Mouse (Mus musculus) retina, embryonic 14.5 days (tissue): ENCODE results near the gene Hspb7.

Experiments
- DNase-seq: peaks from one replicate; pipeline ENCODE4 v3.0.0-alpha.2; 2015; ENCODE audit warnings: low spot score

The Hspb7 gene

DNA sequence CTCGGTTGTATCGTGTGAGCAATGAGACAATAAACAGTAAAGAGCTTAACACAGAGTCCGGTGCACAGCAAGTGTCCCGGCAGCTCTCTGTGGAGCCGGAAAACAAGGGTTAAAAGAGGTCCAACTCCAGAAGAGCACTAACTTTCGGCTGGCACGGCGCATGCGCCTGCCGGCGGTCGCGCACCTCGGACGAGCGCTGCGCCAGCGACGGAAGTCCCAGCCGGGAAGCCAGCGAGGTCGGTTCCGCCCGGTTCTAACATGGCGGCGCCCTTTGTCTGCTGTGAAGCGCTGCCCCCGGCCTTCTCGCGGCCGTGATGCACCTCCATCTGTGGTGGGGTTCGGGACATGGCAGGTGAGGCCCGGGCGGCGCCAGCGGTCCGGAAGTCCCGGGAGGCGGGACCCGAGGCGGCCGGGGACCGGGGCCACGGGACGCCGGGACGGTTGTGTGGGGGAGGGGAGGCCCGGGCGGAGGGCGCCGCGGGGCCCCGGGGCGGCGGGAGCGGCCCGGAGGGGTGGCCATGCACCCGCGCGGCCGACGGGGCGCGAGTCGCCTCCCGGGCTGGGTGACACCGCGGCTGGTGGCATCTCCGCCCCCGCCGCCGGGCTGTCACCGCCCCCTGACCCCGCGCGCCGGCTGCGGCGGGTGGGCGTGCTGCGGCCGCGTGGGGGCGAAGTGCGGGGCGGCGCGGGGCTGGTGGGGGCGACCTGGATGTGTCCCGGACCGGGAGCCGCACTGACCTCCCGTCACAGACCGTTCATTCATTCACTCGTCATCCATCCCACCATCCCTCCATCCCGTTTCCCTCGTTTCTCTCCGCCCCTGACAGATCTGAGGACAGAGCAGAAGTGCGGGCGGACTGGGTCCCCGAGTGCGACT lies 24.1 kb downstream of the Hspb7 start, which contains the start of gene Zbtb17:
Zbtb17 (plus strand) TSS at position 204 of the 877 bp plus-strand sequence.
- peak; percentile 96 for DNase-seq

GRCm38 (mm10) chr4:141445328-141445720 lies 24.7 kb downstream of the Hspb7 start:
- DNase-seq, result no peak

DNA sequence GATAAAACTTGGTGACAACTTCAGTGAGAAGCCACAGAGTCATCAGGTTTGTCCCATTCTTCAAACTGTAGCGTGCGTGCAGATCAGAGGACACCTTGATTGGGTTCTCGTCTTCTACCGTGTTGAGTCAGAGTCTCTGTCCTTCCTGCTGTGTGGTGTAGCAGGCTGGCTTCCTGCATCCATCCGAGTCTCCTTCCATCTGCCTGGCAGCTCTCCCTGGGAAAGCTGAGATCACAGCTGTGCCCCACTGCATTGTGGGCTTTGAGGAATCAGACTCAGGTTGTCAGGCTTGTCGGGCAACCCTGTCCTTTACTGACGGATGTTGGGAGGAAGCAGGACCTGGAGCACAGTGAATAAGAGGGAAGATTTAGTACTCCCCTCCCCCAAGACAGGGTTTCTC lies 25.6 kb downstream of the Hspb7 start:
- DNase-seq, result no peak

DNA sequence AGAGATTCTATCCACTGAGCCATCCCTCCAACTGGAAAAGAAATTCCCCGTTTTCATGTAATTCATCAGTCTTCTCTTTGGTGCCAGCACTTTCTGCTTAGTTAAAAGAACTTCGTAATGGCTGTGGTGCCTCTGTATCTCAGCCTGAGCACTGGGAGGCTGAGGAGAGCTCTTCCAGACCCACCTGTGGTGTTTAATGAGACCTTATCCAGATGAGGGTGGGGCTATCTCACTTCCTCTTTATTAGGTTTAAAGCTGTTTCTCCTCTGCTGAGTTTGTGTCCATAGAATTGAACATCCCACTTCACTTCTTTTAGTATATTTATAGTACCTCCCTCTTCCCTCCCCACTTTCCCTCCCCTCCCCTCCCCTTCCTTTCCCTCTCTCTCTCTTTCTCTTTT lies 30.7 kb downstream of the Hspb7 start:
- DNase-seq, result no peak

DNA sequence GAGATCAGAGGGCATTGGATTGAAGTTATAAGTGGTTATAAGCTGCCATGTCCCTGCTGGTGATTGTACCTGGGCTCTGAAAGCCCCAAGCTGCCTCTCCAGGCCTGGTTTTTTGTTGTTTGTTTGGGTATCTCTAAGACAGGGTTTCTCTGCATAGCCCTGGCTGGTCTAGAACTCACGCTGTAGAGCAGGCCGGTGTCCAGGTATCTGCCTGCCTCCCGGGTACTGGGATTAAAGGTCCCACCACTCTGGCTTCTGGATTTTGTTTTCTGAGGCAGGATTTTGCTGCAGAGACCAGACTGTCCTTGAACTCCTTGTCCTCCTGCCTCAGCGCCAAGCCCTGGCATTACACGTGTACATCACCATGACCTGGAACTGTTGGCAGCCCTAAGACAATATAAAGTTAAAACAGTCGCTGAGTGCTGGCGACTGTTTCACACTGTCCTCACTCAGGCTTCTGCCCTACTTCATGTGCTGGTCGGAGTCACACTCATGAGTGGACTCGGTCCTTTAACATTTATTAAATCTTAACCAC lies 31.4 kb downstream of the Hspb7 start:
- DNase-seq, result no peak

- no peak for DNase-seq
Measured at GRCm38 (mm10) chr4:141454581-141455350, 34.2 kb downstream of the Hspb7 start.

DNA sequence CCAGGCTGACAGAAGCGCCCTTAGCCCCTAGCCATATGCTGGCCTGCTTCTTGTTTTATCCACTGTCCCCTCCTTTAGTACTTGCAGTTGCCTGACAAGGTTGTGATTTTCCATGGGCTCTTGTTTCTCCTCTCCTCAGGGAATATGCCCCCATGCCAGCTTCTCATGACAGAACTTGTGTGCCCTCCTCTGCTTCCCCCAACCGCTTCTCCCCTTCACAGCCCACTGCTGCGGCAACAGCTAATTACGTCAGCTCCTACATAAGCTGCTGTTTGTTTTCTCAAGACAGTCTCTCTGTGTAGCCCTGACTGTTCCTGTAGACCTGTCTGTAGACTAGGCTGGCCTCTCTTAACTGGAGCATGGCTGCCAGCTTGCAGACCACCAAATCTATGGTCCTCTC lies 34.9 kb downstream of the Hspb7 start:
- no peak for DNase-seq

DNA sequence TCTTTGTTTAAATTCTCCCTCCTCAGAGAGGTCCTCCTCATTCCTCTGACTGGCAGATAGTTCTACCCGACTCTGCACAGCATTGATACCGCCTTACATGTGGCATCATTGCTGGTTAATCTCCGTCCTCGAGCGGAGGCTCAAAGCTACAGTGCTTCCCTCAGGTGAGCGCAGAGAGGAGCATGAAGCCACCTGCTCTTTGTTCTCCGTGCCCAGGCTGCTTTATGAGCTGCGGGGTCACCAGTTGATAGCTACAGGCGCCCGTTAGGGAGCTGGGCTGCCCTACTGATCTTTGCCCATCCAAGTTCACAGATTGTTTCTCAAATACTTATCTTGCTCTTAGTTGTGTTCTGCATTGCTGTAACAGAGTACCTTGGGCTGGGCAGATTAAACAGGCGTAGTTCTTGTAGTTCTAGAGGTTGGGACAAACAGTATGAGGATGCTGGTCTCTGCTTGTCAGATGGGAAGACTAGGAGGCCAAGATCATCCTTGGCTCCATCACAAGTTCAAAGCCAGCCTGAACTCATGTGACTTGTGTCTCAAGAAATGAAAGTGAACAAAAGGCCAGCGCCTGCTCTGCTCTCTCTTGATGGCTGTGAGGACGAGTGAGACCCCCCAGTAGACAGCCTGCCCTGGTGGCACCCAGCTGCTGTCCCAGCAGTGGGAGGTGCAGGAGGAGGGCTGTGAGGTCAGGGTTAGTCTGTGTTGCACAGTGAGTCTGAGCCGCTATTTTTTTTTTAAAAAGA lies 35.8 kb downstream of the Hspb7 start:
- DNase-seq, result no peak

GRCm38 (mm10) chr4:141458236-141458635 lies 37.7 kb downstream of the Hspb7 start:
- DNase-seq, result peak; percentile 45

DNA sequence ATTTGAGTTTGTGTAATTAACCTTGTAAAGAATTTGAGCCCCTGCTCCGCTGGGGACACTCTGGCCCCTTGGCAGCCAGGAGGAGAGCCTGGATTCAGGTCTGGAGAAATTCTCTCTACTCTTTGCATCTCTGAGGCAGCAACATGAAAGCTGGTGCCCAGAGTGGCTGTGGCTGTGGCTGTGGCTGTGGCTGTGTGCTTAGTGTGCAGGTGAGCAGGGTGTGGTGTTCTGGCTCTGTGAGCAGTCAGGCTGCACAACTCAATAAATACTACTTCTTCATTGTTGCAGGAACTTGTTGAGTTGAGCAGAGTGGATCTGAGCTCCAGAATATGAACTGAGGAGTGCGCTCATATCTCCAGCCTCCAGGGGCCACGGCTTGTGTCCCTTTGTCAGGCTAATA lies 38.3 kb downstream of the Hspb7 start:
- peak; percentile 45 for DNase-seq

GRCm38 (mm10) chr4:141459766-141460165 lies 39.2 kb downstream of the Hspb7 start:
- DNase-seq, result no peak

- DNase-seq, result no peak
Measured at GRCm38 (mm10) chr4:141460481-141460880, 39.9 kb downstream of the Hspb7 start.

DNA sequence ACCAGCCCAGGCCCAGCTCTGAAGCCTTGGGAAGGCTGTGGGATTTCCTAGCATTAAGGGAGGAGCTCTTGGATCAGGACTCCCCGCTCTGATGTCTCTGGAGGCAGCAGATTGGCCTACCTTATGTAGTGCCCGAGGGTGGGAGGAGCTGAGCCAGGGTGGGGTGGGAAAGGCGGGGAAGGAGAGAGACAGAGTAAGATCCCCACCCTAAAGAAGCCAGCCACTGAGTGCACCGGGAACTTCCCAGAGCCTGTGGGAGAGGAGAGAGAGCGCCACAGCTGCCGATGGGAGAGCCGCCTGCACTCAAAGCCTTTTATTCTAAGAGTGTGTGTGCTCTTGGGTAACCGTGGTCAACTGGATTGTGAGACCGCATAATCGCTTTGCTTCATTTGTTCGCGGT lies 40.5 kb downstream of the Hspb7 start:
- no peak for DNase-seq

GRCm38 (mm10) chr4:141461576-141461975 lies 41.0 kb downstream of the Hspb7 start:
- no peak for DNase-seq

- no peak for DNase-seq
Measured at GRCm38 (mm10) chr4:141463472-141463871, 42.9 kb downstream of the Hspb7 start.

- DNase-seq, result no peak
Measured at GRCm38 (mm10) chr4:141464722-141465121, 44.1 kb downstream of the Hspb7 start.

- DNase-seq, result peak; percentile 66
Measured at GRCm38 (mm10) chr4:141465512-141466288, 45.1 kb downstream of the Hspb7 start.

- no peak for DNase-seq
Measured at GRCm38 (mm10) chr4:141466289-141466795, 45.8 kb downstream of the Hspb7 start.

- no peak for DNase-seq
Measured at GRCm38 (mm10) chr4:141466844-141467580, 46.4 kb downstream of the Hspb7 start.

GRCm38 (mm10) chr4:141467581-141467927 lies 47.0 kb downstream of the Hspb7 start:
- DNase-seq, result no peak
